Mouse (Mus musculus) stomach, postnatal 0 days (tissue): ENCODE measurements at regions not wholly inside any gene's neighbourhood (a gene's known extent, or its start where the extent isn't known, plus 50 kb on each side); places are given as distances from the start of the nearest gene placed in this dataset.

Experiments
- ATAC-seq: fragments of 200-750 bp; cut with Nextera tagmentation; 2 replicates; pipeline ENCODE4 v1.8.0; 2017; ENCODE audit not compliant: low FRiP score, low TSS enrichment
- DNase-seq: peaks from one replicate; pipeline ENCODE4 v3.0.0-alpha.2; 2016; ENCODE audit warnings: low spot score
- H3K27ac ChIP-seq: fragments of 300-500 bp; sonication (generic); replicated peaks from 2 replicates; pipeline ENCODE4 v1.5.1; 2014; ENCODE audit warnings: mild to moderate bottlenecking, control low read depth
- H3K27me3 ChIP-seq: fragments of 300-500 bp; sonication (generic); 2 replicates; pipeline ENCODE4 v1.6.1; 2014; ENCODE audit warnings: low read length; ENCODE audit not compliant: control insufficient read depth, insufficient read depth
- H3K36me3 ChIP-seq: fragments of 300-500 bp; sonication (generic); 2 replicates; pipeline ENCODE4 v1.6.1; 2014; ENCODE audit warnings: low read length, mixed read lengths; ENCODE audit not compliant: control insufficient read depth, insufficient read depth
- H3K4me1 ChIP-seq: fragments of 300-500 bp; sonication (generic); replicated peaks from 2 replicates; pipeline ENCODE4 v1.6.1; 2014; ENCODE audit warnings: antibody characterized with exemption; ENCODE audit not compliant: control insufficient read depth, insufficient read depth
- H3K4me2 ChIP-seq: fragments of 300-500 bp; sonication (generic); replicated peaks from 2 replicates; pipeline ENCODE4 v1.6.1; 2014; ENCODE audit warnings: low read depth, mild to moderate bottlenecking, control low read depth, moderate library complexity
- H3K4me3 ChIP-seq: fragments of 300-500 bp; sonication (generic); 2 replicates; pipeline ENCODE4 v1.5.1; 2014; ENCODE audit warnings: low read depth, low read length, control low read depth
- H3K9ac ChIP-seq: fragments of 300-500 bp; sonication (generic); 2 replicates; pipeline ENCODE4 v1.6.1; 2014; ENCODE audit warnings: mild to moderate bottlenecking, low read length, control low read depth, mixed read lengths
- H3K9me3 ChIP-seq: fragments of 300-500 bp; sonication (generic); 2 replicates; pipeline ENCODE4 v1.6.1; 2016; ENCODE audit warnings: low read length; ENCODE audit not compliant: control insufficient read depth
- CTCF ChIP-seq: IDR thresholded peaks from 2 replicates; pipeline ENCODE4 v1.5.1; 2016; ENCODE audit warnings: antibody characterized with exemption, low read depth, mild to moderate bottlenecking, moderate library complexity
- EP300 ChIP-seq: optimal IDR thresholded peaks from 2 replicates; pipeline ENCODE3; 2016; ENCODE audit warnings: antibody characterized with exemption
- WGBS: fragments of 180-500 bp; shearing (Covaris S2); extraction: QIAGEN DNeasy Blood & Tissue Kit; methylation state at CpG from one replicate; pipeline ENCODE4 v1.1.7; 2014; 5-methylcytosine and 5-hydroxymethylcytosine counted together

DNA sequence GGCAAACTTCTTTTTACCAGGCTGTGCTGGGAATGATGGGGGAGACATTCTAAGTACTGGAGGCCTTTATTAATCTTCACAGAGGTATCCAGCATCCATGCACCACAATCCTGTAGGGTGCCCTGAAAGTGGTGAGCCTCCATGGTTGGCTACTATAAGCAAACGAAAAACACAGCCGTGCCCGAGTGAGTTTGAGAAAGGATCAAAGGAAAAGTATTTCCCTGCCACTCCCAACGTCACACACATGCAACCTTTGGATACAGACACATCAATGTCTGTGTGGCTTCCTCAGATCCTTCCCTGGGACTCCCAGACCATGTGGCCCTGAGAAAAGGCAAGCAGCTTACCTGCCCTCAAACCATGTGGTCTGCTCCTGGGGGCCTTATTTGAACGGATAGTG is 147.4 kb upstream of the Ankrd55 start:
- Histone ChIP-seq H3K4me1 (peaks cover 3% of the 10 kb centered on the region; the same call in 1 of the 2 replicates), H3K27me3 (no peaks in the 10 kb centered on the region), H3K36me3 (no peaks in the 10 kb centered on the region), H3K27ac (no peak overlapping the region), H3K4me2 (no peak overlapping the region), H3K9me3 (no peaks in the 10 kb centered on the region), H3K9ac (no peak overlapping the region), H3K4me3 (no peak overlapping the region)
- no peak for TF ChIP-seq EP300
- no peak for TF ChIP-seq CTCF
- WGBS = 41% methylated on average over 5 of the region's 5 CpGs
- DNase-seq (no peak), ATAC-seq (no peak)

DNA sequence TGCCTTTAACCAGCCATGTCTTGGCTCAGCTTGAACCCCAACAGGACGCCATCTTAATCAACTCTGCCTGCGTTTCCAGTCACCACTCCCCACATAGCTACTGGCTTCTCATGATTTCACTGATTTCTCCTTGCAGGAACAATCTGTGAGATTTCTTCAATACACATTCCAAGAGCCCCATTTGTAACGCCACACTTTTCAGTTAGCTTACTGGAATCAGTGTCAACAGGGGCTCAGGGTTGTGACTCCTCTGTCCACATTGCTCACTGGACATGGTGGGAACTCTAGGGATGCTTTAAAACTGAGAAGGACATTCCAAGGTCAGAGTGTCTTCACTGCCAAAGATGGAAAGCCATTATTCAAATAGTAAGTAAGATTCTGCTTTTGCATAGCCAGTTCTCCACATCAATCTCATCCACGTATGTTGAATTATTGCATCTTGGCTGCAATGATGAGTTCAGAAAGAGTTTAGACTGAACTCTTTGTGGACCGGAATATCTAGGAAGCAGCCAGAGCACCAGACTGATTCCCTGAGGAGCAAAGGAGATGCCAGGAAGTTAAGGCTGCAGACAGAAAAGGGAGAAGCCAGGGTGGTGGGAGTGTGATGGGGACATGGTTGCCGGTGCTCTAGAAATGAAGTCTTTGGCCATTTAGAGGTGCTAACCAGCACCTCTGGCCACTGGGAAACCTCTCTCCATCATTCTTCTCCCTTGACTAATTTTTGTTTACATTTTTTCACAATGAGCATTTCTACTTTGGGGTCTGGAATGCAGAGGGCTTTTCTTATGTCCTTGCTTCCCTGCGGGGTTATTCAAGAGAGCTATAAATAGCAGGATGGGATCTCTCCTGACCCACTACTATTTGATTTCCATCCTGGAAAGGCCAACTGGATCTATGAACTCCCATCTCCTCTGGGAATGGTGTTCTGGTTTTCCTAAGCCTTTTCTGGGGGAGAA is 143.6 kb upstream of the Ankrd55 start:
- Histone ChIP-seq H3K4me2 (no peak overlapping the region), H3K36me3 (no peaks in the 10 kb centered on the region), H3K9ac (no peak overlapping the region), H3K27me3 (no peaks in the 10 kb centered on the region), H3K9me3 (no peaks in the 10 kb centered on the region), H3K4me3 (no peak overlapping the region), H3K27ac (no peak overlapping the region), H3K4me1 (peaks cover 3% of the 10 kb centered on the region; the same call in 1 of the 2 replicates)
- ATAC-seq (no peak), DNase-seq (no peak)
- no peak for TF ChIP-seq EP300
- no peak for TF ChIP-seq CTCF
- 46% methylated on average over 7 of the region's 7 CpGs for WGBS

DNA sequence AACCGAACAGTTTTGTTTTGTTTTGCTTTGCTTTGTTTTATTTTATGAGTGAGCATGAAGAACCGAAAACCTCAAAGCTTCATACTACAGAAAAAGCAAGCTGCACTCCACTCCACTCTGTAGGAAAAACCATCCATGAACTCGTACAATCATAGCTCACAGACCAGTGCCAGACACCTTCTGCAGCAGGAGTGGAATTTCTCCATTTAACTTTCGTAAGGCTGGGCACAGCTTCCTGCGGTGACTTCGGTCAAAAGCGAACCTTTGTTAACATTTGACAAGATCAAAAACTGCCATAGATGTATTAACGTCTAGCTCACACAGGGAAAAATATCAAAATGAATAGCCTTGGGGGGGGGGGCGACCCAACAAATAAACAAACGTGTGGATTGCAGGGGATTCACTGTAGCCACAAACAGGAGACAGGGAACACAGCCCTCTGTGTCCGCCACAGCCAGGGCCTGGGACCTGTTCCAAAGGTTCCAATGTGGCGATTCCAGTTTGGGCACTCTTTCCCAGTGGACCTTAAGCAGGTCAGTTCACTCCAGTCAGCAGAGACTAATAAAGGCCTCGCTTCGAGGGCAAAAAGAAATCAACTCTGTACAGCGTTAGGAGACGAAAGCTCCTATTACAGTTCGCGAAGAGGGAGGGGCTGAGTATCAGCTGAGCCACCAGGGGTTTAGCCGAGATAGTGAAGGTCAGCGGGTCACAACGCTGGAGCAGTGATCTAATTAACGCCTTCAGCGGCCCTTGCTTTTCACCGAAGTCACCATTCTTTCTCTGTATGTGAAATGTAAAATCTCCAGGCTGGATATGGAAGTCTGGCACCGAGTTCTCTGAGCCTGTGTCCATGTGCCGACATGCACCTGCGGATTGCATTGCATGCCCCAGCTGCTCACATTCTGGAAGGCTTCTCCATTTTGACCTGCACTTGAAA is 135.4 kb upstream of the Ankrd55 start:
- peak overlapping the region; percentile 37 for H3K4me2 ChIP-seq
- ATAC-seq (peak; percentile 96), DNase-seq (peak; percentile 78)
- peak overlapping the region; percentile 77 for H3K27ac ChIP-seq
- H3K27me3 ChIP-seq = no peaks in the 10 kb centered on the region
- WGBS = 16% methylated on average over 27 of the region's 27 CpGs
- TF ChIP-seq CTCF = no peak
- TF ChIP-seq EP300 = no peak
- peaks cover 8% of the 10 kb centered on the region for H3K4me1 ChIP-seq
- no peak overlapping the region for H3K4me3 ChIP-seq
- H3K9me3 ChIP-seq = no peaks in the 10 kb centered on the region
- H3K36me3 ChIP-seq = no peaks in the 10 kb centered on the region
- peak overlapping the region; percentile 38; the same call in 1 of the 2 replicates for H3K9ac ChIP-seq

DNA sequence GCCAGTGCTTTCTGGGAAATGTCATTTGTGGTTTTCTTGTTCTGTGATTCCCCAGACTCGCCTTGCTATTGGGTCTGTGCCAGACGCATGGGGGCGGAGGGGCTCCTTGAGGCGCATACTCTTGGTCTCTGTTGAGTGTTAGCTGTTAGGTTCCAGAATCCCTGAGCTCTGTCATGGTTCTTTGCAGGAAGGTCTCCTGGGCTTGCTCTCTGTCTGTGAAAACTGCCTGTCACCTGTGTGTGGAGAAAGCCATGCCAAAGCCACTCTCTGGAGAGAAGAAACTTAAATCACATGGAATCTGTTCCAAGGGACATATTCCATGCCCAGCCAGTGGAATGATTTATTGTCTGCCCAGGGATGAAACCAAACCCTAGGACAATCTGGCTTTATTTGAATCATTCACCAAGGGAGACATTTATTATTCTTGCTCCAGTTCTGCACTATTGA is 134.5 kb upstream of the Ankrd55 start:
- no peaks in the 10 kb centered on the region for H3K36me3 ChIP-seq
- peaks cover 8% of the 10 kb centered on the region for H3K4me1 ChIP-seq
- no peak for TF ChIP-seq EP300
- peak overlapping the region; percentile 77 for H3K27ac ChIP-seq
- H3K9ac ChIP-seq = peak overlapping the region; percentile 38; the same call in 1 of the 2 replicates
- no peaks in the 10 kb centered on the region for H3K9me3 ChIP-seq
- no peak overlapping the region for H3K4me3 ChIP-seq
- DNase-seq (peak; percentile 59), ATAC-seq (peak; percentile 47)
- no peaks in the 10 kb centered on the region for H3K27me3 ChIP-seq
- H3K4me2 ChIP-seq = no peak overlapping the region
- WGBS = 27% methylated on average over 4 of the region's 4 CpGs

DNA sequence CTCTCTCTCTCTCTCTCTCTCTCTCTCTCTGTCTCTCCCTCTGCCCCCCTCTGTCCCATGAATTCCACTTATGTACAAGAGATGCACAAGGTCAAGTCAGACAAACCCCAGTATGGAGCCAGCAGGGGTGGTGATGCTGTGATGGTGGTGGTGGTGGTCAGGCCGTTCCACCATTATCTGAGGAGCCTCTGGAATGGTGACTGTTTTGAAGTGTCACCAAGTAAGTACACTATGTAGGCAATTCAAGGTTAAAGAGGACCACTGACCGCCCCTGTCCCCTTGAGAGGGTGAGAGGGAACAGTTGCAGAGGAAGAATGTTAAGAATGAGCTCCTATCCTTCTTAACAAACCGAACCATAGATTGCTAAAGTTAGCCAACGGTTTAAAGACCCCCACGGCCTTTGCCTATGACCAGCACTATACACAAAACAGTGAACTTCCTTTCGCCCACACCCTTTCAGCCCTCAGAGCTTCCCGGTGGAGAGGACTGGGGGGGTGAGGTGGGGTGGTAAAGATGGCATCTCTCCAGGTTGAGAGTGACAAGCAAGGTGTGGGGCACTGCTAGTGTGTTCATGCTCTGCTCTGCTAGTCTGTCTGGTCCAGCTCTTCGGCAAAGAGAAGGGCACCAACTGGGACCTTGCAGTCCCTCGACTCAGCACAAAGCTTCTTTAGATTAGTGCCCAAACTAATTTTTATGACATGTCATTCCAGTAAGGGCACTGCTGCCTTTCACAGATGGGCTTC is 128.7 kb upstream of the Ankrd55 start:
- H3K27me3 ChIP-seq = no peaks in the 10 kb centered on the region
- DNase-seq (no peak), ATAC-seq (peak; percentile 29; the same call in 1 of the 2 replicates)
- 75% methylated on average over 9 of the region's 9 CpGs for WGBS
- H3K4me1 ChIP-seq = no peaks in the 10 kb centered on the region
- TF ChIP-seq EP300 (no peak), CTCF (no peak)
- no peak overlapping the region for H3K4me2 ChIP-seq
- H3K9me3 ChIP-seq = no peaks in the 10 kb centered on the region
- H3K36me3 ChIP-seq = no peaks in the 10 kb centered on the region
- H3K27ac ChIP-seq = no peak overlapping the region; the same call in 1 of the 2 replicates
- H3K4me3 ChIP-seq = no peak overlapping the region
- H3K9ac ChIP-seq = no peak overlapping the region
